Mouse (Mus musculus) heart, postnatal 0 days (tissue): ENCODE measurements at regions not wholly inside any gene's neighbourhood (a gene's known extent, or its start where the extent isn't known, plus 50 kb on each side); places are given as distances from the start of the nearest gene placed in this dataset.
A peak's percentile ranks its signal among the peaks of the same experiment; 100 is the strongest.
"Not testable (repeated sequence)": the region's sequence is repeated elsewhere in the genome, so short reads cannot be mapped to it uniquely, and the experiment has no call there.

Source experiments
- ATAC-seq: fragments of 200-750 bp; cut with Nextera tagmentation; 2 replicates; pipeline ENCODE4 v1.8.0; 2017; ENCODE audit warnings: low read depth, moderate number of reproducible peaks, moderate library complexity; ENCODE audit not compliant: insufficient read depth
- DNase-seq: peaks from one replicate; pipeline ENCODE4 v3.0.0-alpha.2; 2016; ENCODE audit warnings: low spot score
- H3K27ac ChIP-seq: fragments of 300-500 bp; sonication (generic); 2 replicates; pipeline ENCODE4 v1.5.1; 2014; ENCODE audit warnings: low read depth, mild to moderate bottlenecking
- H3K27me3 ChIP-seq: fragments of 300-500 bp; sonication (generic); 2 replicates; pipeline ENCODE4 v1.6.1; 2014; ENCODE audit warnings: low read length, mixed read lengths; ENCODE audit not compliant: control insufficient read depth, insufficient read depth
- H3K36me3 ChIP-seq: fragments of 300-500 bp; sonication (generic); replicated peaks from 2 replicates; pipeline ENCODE4 v1.6.1; 2014; ENCODE audit warnings: low read length, mixed read lengths; ENCODE audit not compliant: control insufficient read depth, insufficient read depth
- H3K4me1 ChIP-seq: fragments of 300-500 bp; sonication (generic); 2 replicates; pipeline ENCODE4 v1.6.1; 2014; ENCODE audit warnings: antibody characterized with exemption; ENCODE audit not compliant: control insufficient read depth, insufficient read depth
- H3K4me2 ChIP-seq: fragments of 300-500 bp; sonication (generic); 2 replicates; pipeline ENCODE4 v1.6.1; 2014; ENCODE audit warnings: low read depth, mild to moderate bottlenecking, low read length, moderate library complexity
- H3K4me3 ChIP-seq: fragments of 300-500 bp; sonication (generic); 2 replicates; pipeline ENCODE4 v1.5.1; 2014; ENCODE audit warnings: low read depth, low read length
- H3K9ac ChIP-seq: fragments of 300-500 bp; sonication (generic); replicated peaks from 2 replicates; pipeline ENCODE4 v1.6.1; 2014; ENCODE audit warnings: low read depth, low read length, mixed read lengths
- H3K9me3 ChIP-seq: fragments of 300-500 bp; sonication (generic); replicated peaks from 2 replicates; pipeline ENCODE4 v1.6.1; 2016; ENCODE audit warnings: low read length; ENCODE audit not compliant: control insufficient read depth
- CTCF ChIP-seq: IDR thresholded peaks from 2 replicates; pipeline ENCODE4 v1.5.1; 2016; ENCODE audit warnings: antibody characterized with exemption, control low read depth, low read depth
- EP300 ChIP-seq: IDR thresholded peaks from 2 replicates; pipeline ENCODE4 v1.6.1; 2016; ENCODE audit warnings: antibody characterized with exemption, low read depth
- WGBS: fragments of 180-500 bp; shearing (Covaris S2); extraction: QIAGEN DNeasy Blood & Tissue Kit; methylation state at CpG from one replicate; pipeline ENCODE4 v1.1.7; 2014; 5-methylcytosine and 5-hydroxymethylcytosine counted together

- Histone ChIP-seq H3K4me3 (no peak overlapping the region), H3K9ac (no peak overlapping the region), H3K4me2 (no peak overlapping the region), H3K27me3 (no peaks in the 10 kb centered on the region), H3K36me3 (no peaks in the 10 kb centered on the region), H3K9me3 (no peaks in the 10 kb centered on the region), H3K27ac (no peak overlapping the region), H3K4me1 (no peaks in the 10 kb centered on the region)
- ATAC-seq (no peak), DNase-seq (no peak)
- WGBS = 16% methylated on average over 4 of the region's 4 CpGs
- TF ChIP-seq EP300 (no peak), CTCF (peak; percentile 49)
These were observed 55.6 kb downstream of the Mup20 start for GRCm38 (mm10) chr4:61998366-61998765.

- not testable (repeated sequence) for H3K27me3 ChIP-seq, H3K4me3 ChIP-seq, H3K27ac ChIP-seq, DNase-seq, ATAC-seq, H3K4me1 ChIP-seq, H3K4me2 ChIP-seq, H3K9me3 ChIP-seq, H3K36me3 ChIP-seq, H3K9ac ChIP-seq
These were observed 64.0 kb downstream of the Mup20 start for GRCm38 (mm10) chr4:61989941-61990340.

- 83% methylated on average over 7 of the region's 7 CpGs for WGBS
- ATAC-seq = no peak
- Histone ChIP-seq H3K9ac (no peak overlapping the region), H3K9me3 (no peaks in the 10 kb centered on the region; the same call in 1 of the 2 replicates), H3K4me1 (no peaks in the 10 kb centered on the region), H3K4me3 (no peak overlapping the region), H3K36me3 (no peaks in the 10 kb centered on the region), H3K27ac (no peak overlapping the region), H3K27me3 (no peaks in the 10 kb centered on the region), H3K4me2 (no peak overlapping the region)
- no peak for DNase-seq
- TF ChIP-seq CTCF = no peak
- no peak for TF ChIP-seq EP300
These were observed 77.8 kb downstream of the Mup20 start for GRCm38 (mm10) chr4:61976159-61976558.

- H3K9me3 ChIP-seq = no peaks in the 10 kb centered on the region; the same call in 1 of the 2 replicates
- no peak for TF ChIP-seq EP300
- peak; percentile 45 for TF ChIP-seq CTCF
- WGBS = 52% methylated on average over 2 of the region's 2 CpGs
- no peaks in the 10 kb centered on the region for H3K4me1 ChIP-seq
- ATAC-seq (no peak), DNase-seq (no peak)
- H3K9ac ChIP-seq = no peak overlapping the region
- no peaks in the 10 kb centered on the region for H3K36me3 ChIP-seq
- no peak overlapping the region for H3K4me3 ChIP-seq
- no peak overlapping the region for H3K4me2 ChIP-seq
- no peak overlapping the region for H3K27ac ChIP-seq
- H3K27me3 ChIP-seq = no peaks in the 10 kb centered on the region
These were observed 80.7 kb downstream of the Mup20 start for GRCm38 (mm10) chr4:61973236-61973635.

GRCm38 (mm10) chr4:61969691-61970090, 84.3 kb downstream of the Mup20 start:
- Histone ChIP-seq H3K27me3 (no peaks in the 10 kb centered on the region), H3K4me3 (no peak overlapping the region), H3K9ac (no peak overlapping the region), H3K36me3 (no peaks in the 10 kb centered on the region), H3K27ac (no peak overlapping the region), H3K4me2 (no peak overlapping the region), H3K4me1 (no peaks in the 10 kb centered on the region), H3K9me3 (no peaks in the 10 kb centered on the region)
- 32% methylated on average over 1 of the region's 1 CpGs for WGBS
- DNase-seq (no peak), ATAC-seq (no peak)
- no peak for TF ChIP-seq CTCF
- no peak for TF ChIP-seq EP300

GRCm38 (mm10) chr4:61967674-61968073, 86.3 kb downstream of the Mup20 start:
- not testable (repeated sequence) for H3K27ac ChIP-seq, H3K4me2 ChIP-seq, H3K4me3 ChIP-seq, H3K36me3 ChIP-seq, DNase-seq, H3K27me3 ChIP-seq, ATAC-seq, H3K9ac ChIP-seq, H3K4me1 ChIP-seq, H3K9me3 ChIP-seq
- WGBS = 73% methylated on average over 6 of the region's 6 CpGs
